Mouse (Mus musculus): ENCODE measurements around the gene Pop7.
A peak's percentile ranks its signal among the peaks of the same experiment; 100 is the strongest.

Gene Pop7

DNA sequence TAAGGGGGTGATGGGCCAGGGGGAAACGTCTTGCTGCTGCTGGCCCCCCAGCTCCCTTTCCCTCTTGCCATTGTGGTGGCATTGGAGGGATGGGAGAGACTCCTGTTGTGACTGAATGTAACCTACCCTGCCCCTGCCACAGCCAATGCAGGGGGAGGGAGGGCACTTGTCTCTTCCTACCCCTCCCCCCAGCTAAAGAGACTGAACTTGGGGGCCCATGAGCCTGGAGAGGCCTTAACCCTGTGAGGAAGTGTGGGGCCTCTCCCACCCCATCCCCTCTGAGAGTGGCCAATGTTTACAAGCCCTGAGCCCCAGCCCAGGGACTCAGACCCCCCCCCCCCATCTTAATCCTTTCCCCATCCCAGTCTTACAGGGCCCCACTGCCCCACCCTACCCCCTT lies 25.1 kb upstream of the Pop7 start:
- DNase-seq (ENCODE audit: low spot score): no peak

DNA sequence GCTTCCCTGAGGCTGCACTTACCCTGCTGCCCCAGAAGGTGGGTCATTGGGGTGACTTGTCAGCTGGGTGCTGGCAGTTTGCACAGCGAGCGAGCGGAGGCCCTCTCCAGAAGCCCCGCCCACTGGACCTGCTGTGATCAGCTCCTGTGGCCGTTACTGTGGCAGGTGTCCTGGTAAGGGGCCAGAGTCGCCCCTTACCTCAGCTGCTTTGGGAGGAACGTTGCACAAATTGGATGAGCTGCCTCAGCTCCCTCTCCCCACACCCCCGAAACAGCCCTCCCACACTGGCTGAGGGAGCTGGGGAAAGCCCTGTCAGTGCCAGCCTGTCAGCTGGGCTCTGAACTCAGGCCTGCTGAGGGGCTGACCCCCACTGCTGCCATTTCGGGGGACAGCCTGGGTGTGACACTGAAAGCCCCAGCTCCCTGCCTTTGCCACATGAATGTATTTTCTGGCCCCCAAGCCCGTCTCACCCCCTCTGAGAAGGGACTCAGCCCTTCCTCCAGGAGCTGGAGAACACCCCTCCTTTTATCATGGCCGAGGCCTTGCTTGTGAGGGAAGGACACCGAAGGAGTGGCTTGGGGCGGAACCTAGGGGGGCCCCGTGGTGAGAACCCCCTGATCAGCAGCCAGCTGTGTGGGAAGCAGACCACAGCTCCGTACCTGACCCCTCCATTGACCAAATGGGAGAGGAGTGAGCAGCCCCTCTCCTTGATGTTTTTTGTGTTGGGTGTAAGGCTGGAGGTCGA lies 24.0 kb upstream of the Pop7 start:
- peak; percentile 47 for DNase-seq (ENCODE audit: low spot score)

DNA sequence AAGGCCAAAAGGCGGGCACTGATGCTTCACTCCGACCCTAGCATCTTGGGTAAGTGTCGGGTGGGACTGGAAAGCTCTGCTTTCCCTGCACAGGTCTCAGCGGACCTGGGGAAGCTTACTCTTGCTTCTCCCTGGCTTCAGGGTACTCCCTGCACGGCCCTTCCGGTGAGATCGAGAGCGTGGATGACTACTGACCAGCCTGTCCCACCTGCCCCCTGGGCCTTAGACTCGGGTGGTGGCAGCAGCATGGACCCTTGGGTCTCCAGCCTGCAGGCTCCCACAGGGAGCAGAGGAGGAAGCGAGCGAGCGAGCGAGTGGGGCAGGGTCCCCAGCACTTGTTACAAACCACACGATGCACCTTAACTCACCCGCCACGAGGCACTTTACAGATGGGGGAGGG lies 23.2 kb upstream of the Pop7 start:
- DNase-seq (ENCODE audit: low spot score): no peak

DNA sequence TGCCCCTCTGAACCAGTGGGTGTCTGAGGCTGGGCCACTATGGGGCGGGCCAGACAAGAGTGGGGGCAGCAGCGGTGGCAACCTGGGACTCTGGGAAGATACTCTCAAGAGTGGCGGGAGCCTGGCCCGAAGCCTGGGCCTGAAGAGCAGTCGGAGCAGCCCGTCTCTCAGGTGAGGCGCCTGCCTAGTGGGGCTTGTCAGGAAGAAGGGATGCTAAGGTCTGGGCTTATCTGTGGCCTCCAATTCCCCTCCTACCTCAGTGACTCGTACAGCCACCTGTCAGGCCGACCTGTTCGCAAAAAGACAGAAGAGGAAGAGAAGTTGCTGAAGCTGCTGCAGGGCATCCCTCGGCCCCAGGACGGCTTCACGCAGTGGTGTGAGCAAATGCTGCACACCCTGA lies 22.4 kb upstream of the Pop7 start:
- DNase-seq (ENCODE audit: low spot score): no peak

DNA sequence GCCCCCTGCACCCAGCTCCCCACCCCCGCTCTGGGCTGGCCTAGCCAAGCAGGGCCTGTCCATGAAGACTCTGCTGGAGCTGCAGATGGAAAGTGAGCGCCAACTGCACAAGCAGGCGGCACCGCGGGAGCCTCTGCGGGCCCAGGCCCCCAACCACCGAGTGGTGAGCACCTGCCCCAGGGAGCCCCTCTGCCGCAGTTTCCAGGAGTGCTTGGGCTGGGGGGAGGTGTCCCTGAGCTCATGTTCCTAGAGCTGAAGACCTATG lies 21.9 kb upstream of the Pop7 start:
- peak; percentile 13 for DNase-seq (ENCODE audit: low spot score)

DNA sequence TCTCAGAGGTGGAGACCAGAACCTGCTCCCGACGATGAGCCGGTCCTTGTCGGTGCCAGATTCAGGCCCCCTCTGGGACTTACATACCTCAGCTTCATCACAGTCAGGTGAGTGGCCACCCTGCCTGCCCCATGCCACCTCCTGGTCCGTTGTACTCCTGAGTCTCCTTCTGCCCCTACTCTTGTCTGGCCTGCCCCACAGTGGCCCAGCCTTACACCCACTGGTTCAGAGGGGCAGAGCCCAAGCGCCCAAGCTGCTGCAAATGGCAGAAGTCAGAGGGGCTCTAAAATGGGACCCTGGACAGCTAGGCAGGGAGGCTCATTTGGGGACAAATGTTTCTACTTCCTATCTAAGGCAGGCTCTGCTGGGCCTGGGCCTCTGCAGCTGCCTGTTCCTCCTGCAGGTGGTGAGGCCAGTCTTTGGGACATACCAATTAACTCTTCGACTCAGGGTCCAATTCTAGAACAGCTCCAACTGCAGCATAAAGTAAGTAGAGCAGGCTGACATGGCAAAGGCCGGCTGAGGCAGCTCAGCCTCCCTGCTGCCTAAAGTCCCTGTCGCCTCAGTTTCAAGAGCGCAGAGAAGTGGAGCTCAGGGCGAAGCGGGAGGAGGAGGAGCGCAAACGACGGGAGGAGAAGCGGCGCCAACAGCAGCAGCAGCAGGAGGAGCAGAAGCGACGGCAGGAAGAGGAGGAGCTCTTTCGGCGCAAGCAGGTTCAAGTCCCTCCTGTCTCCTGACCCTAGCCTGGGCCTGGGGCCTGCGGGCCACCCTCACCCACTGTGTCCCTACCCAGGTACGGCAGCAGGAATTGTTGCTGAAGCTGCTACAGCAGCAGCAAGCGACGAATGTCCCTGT lies 21.3 kb upstream of the Pop7 start:
- peak; percentile 2 for DNase-seq (ENCODE audit: low spot score)

DNA sequence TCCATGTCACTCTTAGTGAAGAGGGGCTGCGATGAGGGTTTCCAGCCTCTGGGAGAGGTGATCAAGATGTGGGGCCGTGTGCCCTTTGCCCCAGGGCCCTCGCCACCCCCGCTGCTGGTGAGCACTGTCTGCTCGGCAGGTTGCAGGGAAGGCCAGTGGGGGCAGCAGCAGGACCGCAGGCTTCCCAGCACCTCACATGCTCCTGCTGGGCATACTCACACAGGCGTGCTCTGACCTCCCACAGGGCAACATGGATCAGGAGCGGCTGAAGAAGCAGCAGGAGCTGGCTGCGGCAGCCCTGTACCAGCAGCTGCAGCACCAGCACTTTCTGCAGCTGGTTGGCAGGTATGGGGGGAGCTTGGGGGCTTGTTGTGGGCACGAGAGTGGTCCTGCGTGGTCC lies 20.4 kb upstream of the Pop7 start:
- no peak for DNase-seq (ENCODE audit: low spot score)

DNA sequence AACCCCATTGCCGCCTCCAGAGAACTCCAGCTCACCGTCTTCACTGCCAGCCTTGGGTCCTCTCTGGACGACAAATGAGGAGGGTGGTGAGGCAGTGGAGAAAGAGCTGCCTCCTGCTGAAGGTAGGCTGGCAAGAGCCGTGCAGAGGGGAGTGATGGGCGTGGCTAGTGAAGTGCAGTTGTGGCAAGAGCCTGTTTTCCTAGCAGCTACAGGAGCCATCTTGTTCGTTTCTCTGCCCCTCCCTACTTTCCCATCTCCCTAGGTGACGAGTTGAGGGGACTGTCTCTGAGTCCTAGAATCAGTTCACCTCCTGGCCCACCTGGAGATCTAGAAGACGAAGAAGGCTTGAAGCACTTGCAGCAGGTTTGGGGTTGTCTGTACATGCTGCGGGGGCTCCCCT lies 19.5 kb upstream of the Pop7 start:
- DNase-seq (ENCODE audit: low spot score): no peak

DNA sequence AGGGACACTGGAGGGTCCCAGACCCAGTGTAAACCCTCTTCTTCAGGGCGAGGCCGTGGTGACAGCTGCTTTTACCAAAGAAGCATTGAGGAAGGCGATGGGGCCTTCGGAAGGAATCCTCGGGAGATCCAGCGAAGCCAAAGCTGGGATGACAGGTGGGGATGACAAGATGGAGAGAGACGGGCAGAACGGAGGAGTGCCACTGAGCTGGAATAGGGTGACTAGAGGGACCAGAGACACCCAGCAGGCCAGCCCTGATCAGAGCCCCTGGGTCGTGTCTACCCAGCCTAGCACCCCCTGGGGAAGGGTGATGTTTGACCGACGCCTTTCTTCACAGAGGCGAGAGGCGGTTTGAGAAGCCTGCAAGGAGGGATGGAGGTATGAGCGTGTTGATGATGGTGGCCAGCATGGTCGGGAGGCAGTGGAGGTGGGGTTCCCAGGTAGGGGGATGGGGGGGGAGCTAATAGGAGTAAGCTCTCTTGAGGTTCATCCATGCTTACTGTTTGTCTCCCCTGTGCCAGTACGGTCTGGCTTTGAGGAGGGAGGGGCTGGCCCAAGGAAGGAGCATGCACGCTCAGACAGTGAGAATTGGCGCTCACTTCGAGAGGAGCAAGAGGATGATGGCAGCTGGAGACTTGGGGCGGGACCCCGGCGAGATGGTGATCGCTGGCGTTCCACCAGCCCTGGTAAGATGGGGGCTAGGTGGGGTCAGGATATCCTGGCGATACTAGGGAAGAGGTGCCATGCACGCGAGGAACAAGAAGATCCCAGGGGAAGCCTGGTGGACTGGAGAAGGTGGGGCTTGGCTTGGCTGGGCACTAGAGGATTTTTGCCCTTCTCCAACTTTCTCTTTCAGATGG lies 17.6 kb upstream of the Pop7 start:
- DNase-seq (ENCODE audit: low spot score): no peak

DNA sequence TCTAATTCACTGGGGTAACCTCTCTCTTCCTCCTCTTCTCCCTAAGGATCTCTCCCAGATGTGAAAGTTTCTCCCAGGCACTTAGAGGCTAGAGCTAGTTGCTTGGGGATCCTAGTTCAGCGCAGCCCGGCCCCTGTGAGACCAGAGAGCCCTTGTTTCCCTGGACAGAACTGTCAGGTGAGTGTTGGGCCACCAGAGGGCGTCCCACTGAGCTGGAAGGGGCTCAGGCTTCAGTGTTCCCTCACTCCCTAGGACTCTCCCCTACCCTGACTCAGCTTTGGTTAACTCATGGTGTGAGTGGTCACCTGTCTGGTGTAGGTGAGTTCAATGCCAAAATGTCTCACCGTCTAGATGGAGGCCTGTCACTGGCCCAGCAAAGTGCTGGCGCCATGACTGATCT lies 16.1 kb upstream of the Pop7 start, which contains the start of gene Gigyf1:
Gene Gigyf1, plus strand, starts transcription at position 113 of the 400 bp plus-strand sequence.
- no peak for DNase-seq (ENCODE audit: low spot score)

DNA sequence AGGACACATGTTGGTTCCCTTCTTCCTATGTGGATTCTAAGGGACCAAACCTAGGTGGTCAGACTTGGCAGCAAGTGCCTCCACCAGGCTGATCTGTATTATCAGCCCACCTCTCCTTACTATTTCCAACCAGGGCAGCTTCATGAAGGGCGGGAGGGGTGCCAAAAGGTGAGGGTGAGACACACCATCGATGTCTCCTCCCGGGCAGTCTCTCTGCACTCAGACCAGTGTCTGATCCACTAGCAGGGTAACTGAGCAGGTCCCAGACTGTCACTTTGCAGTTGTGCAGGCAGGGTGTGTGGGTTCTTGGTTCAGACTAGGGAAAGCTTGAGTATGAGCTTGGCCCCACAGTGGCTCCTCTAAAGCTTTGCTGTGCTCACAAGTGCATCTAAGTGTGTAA lies 12.5 kb upstream of the Pop7 start:
- no peak for DNase-seq (ENCODE audit: low spot score)

DNA sequence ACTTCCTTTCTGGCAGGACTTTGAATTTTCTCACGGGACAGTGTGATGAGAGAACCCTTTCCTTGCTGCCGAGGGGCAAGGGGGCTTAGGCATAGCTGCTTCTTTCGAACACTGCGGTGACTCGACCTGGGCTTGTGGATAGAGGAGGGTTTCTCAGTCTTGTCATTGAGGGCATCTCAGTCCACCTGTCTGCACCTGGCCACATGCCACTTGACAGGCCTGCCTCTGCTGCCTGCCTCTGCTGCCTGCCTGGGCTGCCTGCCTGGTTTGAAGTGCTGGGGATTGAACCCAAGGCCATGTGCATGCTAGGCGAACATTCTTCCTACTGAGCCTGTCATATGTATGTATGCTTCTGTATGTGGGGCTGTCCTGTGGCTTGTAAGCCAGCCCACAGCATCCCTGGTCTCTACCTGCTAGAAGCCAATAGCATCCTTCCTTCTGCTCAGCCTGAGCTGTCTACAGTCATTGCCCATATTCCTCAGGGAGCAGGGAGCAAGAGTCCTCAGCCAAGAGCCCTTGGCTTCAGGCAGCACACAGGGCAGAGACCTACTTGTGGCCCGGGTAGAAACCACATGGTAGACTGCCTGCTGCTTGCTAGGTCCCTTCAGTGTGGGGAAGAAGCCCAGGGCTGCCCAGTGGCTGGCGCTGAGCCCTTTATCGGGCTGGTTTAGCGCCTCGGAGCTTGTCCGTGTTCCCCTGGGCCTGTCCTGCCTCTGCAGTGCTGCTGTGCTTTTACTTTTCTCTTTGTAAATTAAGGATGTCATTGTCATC lies 11.8 kb upstream of the Pop7 start:
- no peak for DNase-seq (ENCODE audit: low spot score)

DNA sequence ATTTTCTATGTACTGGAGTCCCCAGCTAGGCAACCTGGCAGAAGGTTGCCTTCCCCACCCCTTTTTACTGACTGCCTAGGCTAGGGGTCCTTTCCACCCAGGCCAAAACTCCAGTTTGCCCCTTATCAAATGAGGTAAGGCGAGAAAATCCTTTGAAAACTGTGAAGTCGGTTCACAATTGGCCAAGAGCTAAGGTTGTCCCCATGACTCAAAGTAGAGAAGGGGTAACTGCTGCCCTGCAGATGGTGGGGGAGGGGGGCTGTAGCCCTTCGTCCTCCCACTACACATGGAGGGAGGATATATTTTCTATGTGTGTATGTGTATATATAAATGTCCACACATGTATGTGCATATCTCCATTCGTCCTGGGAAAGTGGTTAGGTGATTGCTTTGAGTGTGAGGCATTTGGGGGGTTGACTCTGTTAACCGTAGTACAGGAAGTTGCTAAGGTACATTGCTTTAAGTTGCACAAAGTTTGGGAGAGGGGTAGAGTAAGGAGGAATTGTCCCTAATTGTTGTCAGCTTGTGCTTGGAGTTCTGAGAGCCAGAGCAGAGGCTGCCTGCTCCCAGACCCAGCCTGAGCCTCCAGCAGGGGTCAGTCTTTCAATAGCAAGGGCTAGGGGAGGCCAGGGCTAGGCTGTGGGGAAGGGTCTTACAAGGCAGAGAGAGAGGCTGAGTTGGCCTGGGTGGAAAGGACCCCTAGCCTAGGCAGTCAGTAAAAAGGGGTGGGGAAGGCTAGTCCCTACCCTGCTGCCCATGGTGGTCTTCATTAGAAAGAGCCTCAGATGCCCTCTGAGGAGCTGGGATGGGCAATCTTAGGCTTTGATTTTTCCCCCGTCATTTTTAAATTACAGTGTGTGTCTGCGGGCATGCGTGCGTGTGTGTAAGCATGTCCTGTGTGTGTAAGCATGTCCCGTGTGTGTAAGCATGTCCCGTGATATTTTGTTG lies 10.8 kb upstream of the Pop7 start:
- DNase-seq (ENCODE audit: low spot score): no peak

DNA sequence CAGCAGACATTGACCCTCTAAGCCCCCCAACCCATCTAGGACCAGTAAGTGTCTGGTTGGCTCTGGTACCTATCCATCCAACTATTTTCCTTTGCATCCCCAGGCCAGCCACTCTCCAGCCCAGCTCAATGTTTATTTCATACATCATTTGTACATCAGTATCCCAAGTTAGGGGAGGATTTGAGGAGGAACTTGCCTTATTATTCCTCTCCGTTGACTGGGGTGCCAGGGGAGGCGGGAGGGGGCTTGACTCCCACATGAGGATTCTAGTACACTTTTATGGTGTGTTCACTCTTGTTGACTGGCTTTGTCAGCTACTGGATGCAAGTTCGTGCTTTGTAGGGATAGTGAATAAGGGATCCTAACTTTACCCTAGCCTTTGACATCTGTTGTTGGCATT lies 9.4 kb upstream of the Pop7 start:
- DNase-seq (ENCODE audit: low spot score): no peak

DNA sequence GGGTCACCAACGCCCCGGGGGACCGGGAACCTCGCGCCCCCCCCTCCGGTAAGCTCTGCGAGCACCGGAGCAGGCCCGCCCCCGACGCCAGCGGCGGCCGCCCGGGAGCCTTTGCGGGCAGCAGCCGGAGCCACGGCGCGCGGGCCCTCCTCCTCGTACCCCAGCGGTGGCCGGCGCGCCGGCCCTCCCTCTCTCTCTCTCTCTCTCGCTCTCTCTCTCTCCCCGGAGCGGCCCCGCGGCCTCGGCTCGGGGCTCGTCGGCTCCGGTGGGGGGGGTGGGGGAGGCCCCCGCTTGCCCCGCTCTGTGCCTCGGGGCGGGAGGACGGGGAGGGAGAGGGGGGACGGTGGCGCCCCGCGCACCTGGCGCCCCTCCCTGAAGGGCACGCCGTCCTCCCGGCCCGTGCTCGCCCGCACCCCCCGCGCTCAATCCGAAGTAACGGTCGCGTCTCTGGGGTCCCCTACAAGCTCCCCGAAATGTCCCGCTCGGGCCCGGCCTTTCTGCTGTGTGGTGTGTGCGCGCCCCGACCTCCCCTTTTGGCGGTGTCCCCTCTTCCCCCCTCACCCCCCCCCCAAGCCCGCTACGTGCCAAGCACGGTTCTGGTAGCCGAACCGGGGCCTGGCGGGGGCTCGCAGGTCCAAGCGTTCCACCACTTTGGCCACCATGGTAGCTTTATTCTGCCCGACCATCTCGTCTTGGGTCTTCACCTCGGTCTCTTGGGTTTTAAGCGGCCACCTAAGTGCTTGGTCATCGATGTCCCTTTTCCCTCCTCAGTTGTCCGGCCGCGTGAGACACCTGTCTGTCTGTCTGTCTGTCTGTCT lies 8.5 kb upstream of the Pop7 start:
- DNase-seq (ENCODE audit: low spot score): no peak

DNA sequence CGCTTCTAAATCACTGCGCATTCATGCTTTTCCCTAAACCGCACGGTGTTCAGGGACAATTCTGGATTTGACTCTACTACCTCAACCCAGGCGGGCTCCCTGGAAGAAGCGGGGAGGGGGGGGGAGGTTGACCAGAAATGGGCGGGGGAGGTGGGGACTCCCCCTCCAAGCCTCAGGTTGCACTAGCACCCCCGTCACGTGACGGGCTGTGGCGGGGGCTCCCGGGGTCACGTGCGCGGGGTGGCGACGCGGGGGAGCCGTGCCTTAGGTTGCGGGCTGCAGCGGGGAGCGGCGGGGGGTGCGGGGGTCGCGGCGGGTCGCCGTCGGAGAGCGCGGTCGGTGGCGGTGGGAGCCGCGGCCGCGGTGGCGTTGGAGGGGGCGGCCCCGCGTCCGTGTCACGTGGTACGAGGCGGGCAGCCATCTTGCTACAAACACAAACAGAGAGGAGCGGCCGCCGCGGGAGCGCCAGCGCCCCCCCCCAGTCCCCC lies 7.7 kb upstream of the Pop7 start:
- peak; percentile 81 for DNase-seq (ENCODE audit: low spot score)

DNA sequence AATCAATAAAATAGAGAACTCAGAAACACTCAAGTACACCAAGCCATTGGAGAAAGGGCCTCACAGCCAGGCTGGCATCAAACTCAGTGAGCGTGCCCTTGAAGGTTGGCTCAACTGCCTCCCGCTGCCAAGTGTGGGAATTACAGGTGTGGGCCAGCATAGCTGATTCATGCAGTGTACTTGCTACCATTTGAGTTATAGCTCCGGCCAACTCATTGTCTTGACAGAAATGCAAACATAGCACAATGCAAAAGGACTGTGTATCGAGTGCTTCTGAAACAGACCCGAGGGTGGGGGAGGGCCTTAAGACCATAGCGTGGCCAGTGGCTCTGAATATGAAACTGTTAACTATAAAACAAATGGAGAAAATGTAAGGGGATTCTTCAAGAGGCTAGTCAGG lies 1.7 kb upstream of the Pop7 start:
- DNase-seq (ENCODE audit: low spot score): no peak

DNA sequence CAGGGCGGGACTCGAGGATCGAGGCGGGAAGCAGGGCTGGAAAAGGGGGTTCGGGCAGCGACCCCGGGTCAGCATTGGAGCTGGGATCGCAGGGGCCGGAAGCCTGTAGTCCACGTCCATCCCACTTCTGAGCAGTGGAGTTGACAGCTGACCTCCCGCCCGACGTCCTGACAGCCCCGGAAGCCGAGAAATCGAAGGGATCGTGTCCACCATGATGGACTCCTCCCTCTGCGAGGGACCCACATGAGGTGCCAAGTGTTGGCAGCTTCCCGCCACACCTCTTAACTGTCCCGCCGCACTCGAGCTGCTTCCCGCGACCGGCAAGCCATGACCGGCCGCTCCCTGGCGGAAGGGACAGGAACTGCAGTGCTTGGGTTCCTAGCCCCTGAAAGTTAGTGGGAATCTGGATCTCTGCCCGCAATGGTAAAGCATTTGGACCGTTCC lies 371 bp upstream of the Pop7 start:
- peak; percentile 83 for DNase-seq (ENCODE audit: low spot score)

DNA sequence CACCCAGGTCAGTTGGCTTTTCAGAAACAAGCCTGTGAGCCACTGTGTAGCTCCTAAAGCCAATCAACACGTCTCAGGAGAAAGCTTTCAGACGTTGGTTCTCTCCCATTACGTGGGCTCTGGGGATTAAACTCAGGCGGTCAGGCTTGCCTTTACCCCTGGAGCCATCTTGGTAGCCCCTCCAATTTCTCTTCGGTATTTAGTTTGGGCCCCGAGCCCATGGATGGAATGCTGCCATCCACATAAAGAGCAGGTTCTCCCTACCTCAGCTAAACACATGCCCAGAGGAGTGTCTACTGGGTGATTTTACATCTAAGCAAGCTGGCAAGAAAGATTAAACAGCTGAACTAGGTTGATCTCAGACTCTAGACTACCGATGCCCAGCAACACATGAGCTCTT lies 2.1 kb downstream of the Pop7 start:
- DNase-seq (ENCODE audit: low spot score): no peak

DNA sequence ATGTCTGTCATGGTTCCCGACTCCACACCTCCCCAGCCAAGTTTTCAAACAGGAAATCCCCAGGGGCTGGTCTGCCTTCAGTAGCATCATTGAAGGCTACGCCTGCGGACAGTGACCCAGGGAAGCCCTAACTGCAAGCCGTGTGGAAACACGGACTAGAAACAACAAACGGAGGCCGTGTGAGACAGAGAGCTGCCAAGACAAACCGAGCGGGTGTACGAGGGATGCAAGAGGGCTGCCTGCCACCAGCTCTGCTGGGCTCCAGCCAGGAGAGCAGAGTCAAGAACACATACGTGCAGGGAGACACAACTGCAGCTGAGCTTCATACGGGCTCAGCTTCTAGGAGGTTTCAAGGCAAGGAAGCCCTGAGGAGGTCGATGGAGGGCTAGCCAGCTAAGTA lies 8.5 kb downstream of the Pop7 start:
- no peak for DNase-seq (ENCODE audit: low spot score)
